Mouse (Mus musculus) neural tube, embryonic 11.5 days (tissue): Measurements from ENCODE around the gene Cdh4. TPM values are rescaled to one million over a fixed set of nuclear protein-coding genes. Genes with fewer than 3 reads are reported as not detected.

ENCODE experiments used
- ATAC-seq: fragments of 200-750 bp; cut with Nextera tagmentation; 2 replicates; pipeline ENCODE4 v1.8.0; 2017; ENCODE audit warnings: moderate number of reproducible peaks, mild to moderate bottlenecking, moderate TSS enrichment, moderate library complexity; ENCODE audit not compliant: insufficient read depth, low FRiP score, low TSS enrichment
- DNase-seq: peaks from one replicate; pipeline ENCODE4 v3.0.0-alpha.2; 2015; ENCODE audit warnings: low spot score
- H3K27ac ChIP-seq: fragments of 300-500 bp; sonication (generic); 2 replicates; pipeline ENCODE4 v1.5.1; 2014; ENCODE audit warnings: low read depth, mild to moderate bottlenecking, low read length
- H3K27me3 ChIP-seq: fragments of 300-500 bp; sonication (generic); 2 replicates; pipeline ENCODE4 v1.6.1; 2014; ENCODE audit warnings: mild to moderate bottlenecking, low read length, mixed read lengths; ENCODE audit not compliant: control insufficient read depth, insufficient read depth
- H3K36me3 ChIP-seq: fragments of 300-500 bp; sonication (generic); 2 replicates; pipeline ENCODE4 v1.6.1; 2014; ENCODE audit warnings: mild to moderate bottlenecking, low read length, moderate library complexity, mixed read lengths; ENCODE audit not compliant: control insufficient read depth, insufficient read depth
- H3K4me1 ChIP-seq: fragments of 300-500 bp; sonication (generic); 2 replicates; pipeline ENCODE4 v1.6.1; 2014; ENCODE audit warnings: low read length, mixed read lengths; ENCODE audit not compliant: control insufficient read depth, insufficient read depth
- H3K4me2 ChIP-seq: fragments of 300-500 bp; sonication (generic); 2 replicates; pipeline ENCODE4 v1.6.1; 2014; ENCODE audit warnings: low read depth, mild to moderate bottlenecking, moderate library complexity
- H3K4me3 ChIP-seq: fragments of 300-500 bp; sonication (generic); 2 replicates; pipeline ENCODE4 v1.5.1; 2014; ENCODE audit warnings: low read depth, low read length
- H3K9ac ChIP-seq: fragments of 300-500 bp; sonication (generic); 2 replicates; pipeline ENCODE4 v1.6.1; 2014; ENCODE audit warnings: mild to moderate bottlenecking, low read length
- H3K9me3 ChIP-seq: fragments of 300-500 bp; sonication (generic); 2 replicates; pipeline ENCODE4 v1.6.1; 2016; ENCODE audit warnings: low read length; ENCODE audit not compliant: control insufficient read depth
- WGBS: fragments of 180-500 bp; shearing (Covaris S2); extraction: QIAGEN DNeasy Blood & Tissue Kit; methylation state at CpG from one replicate; pipeline ENCODE4 v1.1.7; 2014; 5-methylcytosine and 5-hydroxymethylcytosine counted together
- polyA plus RNA-seq: library from polyadenylated mRNA; unstranded; fragments of >200 nt; fragmentation: Nextera tagmentation; extraction: Ambion mirVana; gene quantifications from 2 replicates; pipeline ENCODE4 v1.2.1, GENCODE M21; 2014

Cdh4 gene
- polyA plus RNA-seq, 1 experiment from 2014 or later, result 9.4 TPM

- no peak overlapping the region for H3K27ac ChIP-seq
- no peaks in the 10 kb centered on the region for H3K36me3 ChIP-seq
- 70% methylated on average over 13 of the region's 13 CpGs for WGBS
- DNase-seq, result no peak
- ATAC-seq, result no peak
- H3K27me3 ChIP-seq, result no peaks in the 10 kb centered on the region
- H3K9me3 ChIP-seq, result no peaks in the 10 kb centered on the region
- no peak overlapping the region for H3K9ac ChIP-seq
- H3K4me2 ChIP-seq, result no peak overlapping the region
- H3K4me1 ChIP-seq, result peaks cover 8% of the 10 kb centered on the region
- no peak overlapping the region for H3K4me3 ChIP-seq
Measured at GRCm38 (mm10) chr2:179762521-179763305, 320.5 kb downstream of the Cdh4 start.

DNA sequence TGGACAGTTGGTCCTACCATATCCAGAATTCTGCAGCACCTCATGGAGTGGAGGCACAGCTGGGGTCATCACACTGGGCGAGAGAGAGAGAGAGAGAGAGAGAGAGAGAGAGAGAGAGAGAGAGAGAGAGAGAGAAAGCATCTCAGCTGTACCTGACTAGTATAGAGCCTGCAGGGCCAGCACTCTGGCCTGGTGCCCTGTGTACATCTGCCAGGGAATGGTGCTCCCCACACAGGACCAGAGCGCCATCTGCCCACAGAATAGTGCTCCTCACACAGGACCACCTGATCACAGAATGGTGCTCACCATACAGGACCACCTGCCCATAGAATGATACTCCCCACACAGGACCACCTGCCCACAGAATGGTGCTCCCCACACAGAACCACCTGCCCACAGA is 322.2 kb downstream of the Cdh4 start:
- Histone ChIP-seq H3K27me3 (no peaks in the 10 kb centered on the region), H3K4me1 (peaks cover 11% of the 10 kb centered on the region), H3K9ac (no peak overlapping the region), H3K4me3 (no peak overlapping the region), H3K9me3 (no peaks in the 10 kb centered on the region), H3K4me2 (no peak overlapping the region), H3K27ac (no peak overlapping the region), H3K36me3 (no peaks in the 10 kb centered on the region)
- WGBS, result 83% methylated on average over 2 of the region's 2 CpGs
- ATAC-seq (no peak), DNase-seq (no peak)

- peak overlapping the region; percentile 38 for H3K4me2 ChIP-seq
- no peaks in the 10 kb centered on the region for H3K36me3 ChIP-seq
- no peak overlapping the region for H3K27ac ChIP-seq
- DNase-seq, result no peak
- peaks cover 11% of the 10 kb centered on the region for H3K4me1 ChIP-seq
- ATAC-seq, result peak; percentile 56; the same call in 1 of the 2 replicates
- H3K27me3 ChIP-seq, result no peaks in the 10 kb centered on the region
- H3K9me3 ChIP-seq, result no peaks in the 10 kb centered on the region
- no peak overlapping the region for H3K4me3 ChIP-seq
- H3K9ac ChIP-seq, result no peak overlapping the region
- WGBS, result 24% methylated on average over 16 of the region's 16 CpGs
Measured at GRCm38 (mm10) chr2:179766664-179767526, 324.7 kb downstream of the Cdh4 start.

- Histone ChIP-seq H3K4me1 (peaks cover 11% of the 10 kb centered on the region), H3K4me3 (no peak overlapping the region), H3K9ac (no peak overlapping the region), H3K4me2 (peak overlapping the region; percentile 38), H3K9me3 (no peaks in the 10 kb centered on the region), H3K27ac (no peak overlapping the region), H3K36me3 (no peaks in the 10 kb centered on the region), H3K27me3 (no peaks in the 10 kb centered on the region)
- ATAC-seq, result peak; percentile 40; the same call in 1 of the 2 replicates
- DNase-seq, result no peak
- WGBS, result 6% methylated on average over 9 of the region's 9 CpGs
Measured at GRCm38 (mm10) chr2:179767527-179767849, 325.3 kb downstream of the Cdh4 start.

- Histone ChIP-seq H3K9me3 (no peaks in the 10 kb centered on the region), H3K9ac (no peak overlapping the region), H3K36me3 (no peaks in the 10 kb centered on the region), H3K27me3 (no peaks in the 10 kb centered on the region), H3K4me1 (peaks cover 14% of the 10 kb centered on the region), H3K27ac (no peak overlapping the region), H3K4me3 (no peak overlapping the region), H3K4me2 (no peak overlapping the region)
- no peak for ATAC-seq
- DNase-seq, result no peak
- 76% methylated on average over 5 of the region's 5 CpGs for WGBS
Measured at GRCm38 (mm10) chr2:179769137-179769536, 326.9 kb downstream of the Cdh4 start.

- no peaks in the 10 kb centered on the region for H3K27me3 ChIP-seq
- H3K36me3 ChIP-seq, result no peaks in the 10 kb centered on the region
- H3K4me3 ChIP-seq, result no peak overlapping the region
- WGBS, result 84% methylated on average over 8 of the region's 8 CpGs
- H3K27ac ChIP-seq, result no peak overlapping the region
- DNase-seq (no peak), ATAC-seq (no peak)
- peaks cover 20% of the 10 kb centered on the region for H3K4me1 ChIP-seq
- H3K9ac ChIP-seq, result no peak overlapping the region
- H3K9me3 ChIP-seq, result no peaks in the 10 kb centered on the region
- H3K4me2 ChIP-seq, result no peak overlapping the region
Measured at GRCm38 (mm10) chr2:179769943-179770342, 327.7 kb downstream of the Cdh4 start.

GRCm38 (mm10) chr2:179774440-179775110 is 332.3 kb downstream of the Cdh4 start:
- Histone ChIP-seq H3K9ac (no peak overlapping the region), H3K9me3 (no peaks in the 10 kb centered on the region), H3K4me1 (peaks cover 13% of the 10 kb centered on the region; the same call in 1 of the 2 replicates), H3K4me2 (no peak overlapping the region), H3K4me3 (no peak overlapping the region), H3K36me3 (no peaks in the 10 kb centered on the region), H3K27me3 (no peaks in the 10 kb centered on the region), H3K27ac (no peak overlapping the region)
- ATAC-seq, result no peak
- DNase-seq, result no peak
- WGBS, result 9% methylated on average over 13 of the region's 13 CpGs

DNA sequence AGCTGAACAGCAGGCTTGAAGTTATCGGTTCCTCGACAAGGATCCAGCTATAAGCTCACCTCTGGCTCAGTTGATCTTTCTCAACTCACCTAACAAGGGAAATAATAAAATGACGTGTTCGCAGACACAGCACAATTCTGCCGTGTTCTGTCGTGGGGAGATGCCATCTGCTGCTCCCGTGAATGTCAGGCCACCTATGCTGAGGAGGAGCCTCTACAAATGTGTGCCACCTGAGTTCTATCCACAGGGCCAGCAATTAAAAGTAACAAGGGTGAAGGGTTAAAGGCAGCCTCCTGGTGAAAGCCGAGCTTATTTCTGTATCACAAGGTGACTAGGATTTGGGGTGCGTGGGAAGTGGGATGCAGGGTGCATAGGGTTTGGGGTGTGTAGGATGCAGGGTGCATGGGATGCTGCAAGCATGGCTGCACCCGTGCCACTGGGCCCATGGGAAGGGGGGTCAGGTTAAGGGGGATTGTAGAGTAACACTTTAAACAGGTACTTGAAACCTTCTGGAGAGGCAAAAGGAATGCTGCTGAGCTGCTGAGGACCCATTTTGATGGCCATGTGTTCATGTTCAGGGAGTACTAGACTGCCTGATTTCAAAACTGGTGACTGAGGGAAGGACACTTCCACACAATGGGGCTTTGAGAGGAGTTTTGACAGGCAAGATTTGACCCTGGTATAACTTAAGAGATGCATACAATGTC is 333.9 kb downstream of the Cdh4 start:
- H3K27me3 ChIP-seq, result no peaks in the 10 kb centered on the region
- H3K9me3 ChIP-seq, result no peaks in the 10 kb centered on the region
- ATAC-seq (no peak), DNase-seq (no peak)
- peaks cover 13% of the 10 kb centered on the region; the same call in 1 of the 2 replicates for H3K4me1 ChIP-seq
- no peak overlapping the region for H3K27ac ChIP-seq
- 85% methylated on average over 10 of the region's 10 CpGs for WGBS
- H3K36me3 ChIP-seq, result no peaks in the 10 kb centered on the region
- H3K4me2 ChIP-seq, result no peak overlapping the region
- no peak overlapping the region for H3K4me3 ChIP-seq
- H3K9ac ChIP-seq, result no peak overlapping the region
